Mouse (Mus musculus) thymus, adult 18-20 months (tissue): Measurements from ENCODE around the gene Sertad1.
"Not testable (repeated sequence)": the region's sequence is repeated elsewhere in the genome, so short reads cannot be mapped to it uniquely, and the experiment has no call there.

Source experiments
- DNase-seq, 2 experiments: peaks; one replicate each; pipeline ENCODE4 v3.0.0; 2022; ENCODE audit warnings: mixed read lengths in 2 of 2

Sertad1 gene

DNA sequence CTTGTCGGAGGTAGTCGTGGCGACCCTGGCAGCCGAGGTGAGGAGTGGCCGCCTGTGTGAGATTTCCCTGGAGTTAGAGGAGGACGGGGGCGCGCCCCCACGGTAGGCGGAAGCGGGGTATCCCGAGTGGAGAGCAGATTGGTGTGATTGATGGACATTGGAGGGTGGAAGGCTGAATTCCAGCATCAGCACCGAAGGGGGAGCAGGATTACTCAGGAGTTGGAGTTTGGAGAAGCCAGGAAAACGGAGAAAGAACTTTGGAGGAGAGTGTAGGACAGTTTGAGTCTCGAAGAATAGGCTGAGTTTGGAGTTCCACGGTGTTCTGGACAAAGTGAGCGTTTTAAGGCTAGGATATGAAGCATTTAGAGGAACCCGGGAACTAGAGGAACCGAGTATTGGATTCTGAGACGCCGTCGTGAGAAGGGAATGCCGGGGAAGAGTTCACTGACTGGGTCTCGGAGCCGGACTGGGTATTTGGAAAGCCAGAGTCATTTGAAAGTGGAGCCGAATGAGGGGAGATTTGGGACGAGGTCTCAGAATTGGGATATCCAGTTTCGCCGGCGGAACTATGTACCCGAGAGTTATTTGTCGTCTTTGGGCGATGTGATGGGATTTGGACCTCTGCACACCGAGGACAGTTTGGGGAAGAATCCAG, 12.7 kb upstream of the Sertad1 start:
- no peak for DNase-seq

GRCm38 (mm10) chr7:27474490-27474954, 12.2 kb upstream of the Sertad1 start:
- DNase-seq, result peak; percentile 92 to 94

GRCm38 (mm10) chr7:27475596-27475995, 11.1 kb upstream of the Sertad1 start:
- DNase-seq, result no peak

DNA sequence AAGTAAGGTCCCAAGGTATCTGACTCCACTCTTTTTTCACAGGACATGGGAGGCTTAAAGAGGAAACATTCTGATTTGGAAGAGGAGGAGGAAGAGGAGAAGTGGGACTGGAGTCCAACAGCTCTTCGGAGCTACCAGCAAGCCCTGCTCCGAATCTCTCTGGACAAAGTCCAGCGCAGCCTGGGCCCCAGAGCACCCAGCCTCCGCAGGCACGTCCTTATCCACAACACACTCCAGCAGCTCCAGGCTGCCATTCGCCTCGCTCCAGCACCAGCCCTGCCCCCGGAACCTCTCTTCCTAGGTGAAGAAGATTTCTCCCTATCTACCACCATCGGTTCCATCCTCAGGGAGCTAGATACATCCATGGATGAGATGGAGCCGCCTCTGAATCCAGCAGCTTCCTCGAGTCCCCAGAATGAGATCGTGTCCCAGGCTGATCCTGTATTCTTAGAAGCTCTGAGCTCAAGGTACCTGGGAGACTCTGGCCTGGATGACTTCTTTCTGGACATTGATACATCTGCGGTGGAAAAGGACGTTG, 10.5 kb upstream of the Sertad1 start:
- no peak for DNase-seq

- no peak for DNase-seq
Observed at GRCm38 (mm10) chr7:27478561-27478960, 8.1 kb upstream of the Sertad1 start.

- DNase-seq, result no peak
Observed at GRCm38 (mm10) chr7:27479750-27480149, 7.0 kb upstream of the Sertad1 start.

DNA sequence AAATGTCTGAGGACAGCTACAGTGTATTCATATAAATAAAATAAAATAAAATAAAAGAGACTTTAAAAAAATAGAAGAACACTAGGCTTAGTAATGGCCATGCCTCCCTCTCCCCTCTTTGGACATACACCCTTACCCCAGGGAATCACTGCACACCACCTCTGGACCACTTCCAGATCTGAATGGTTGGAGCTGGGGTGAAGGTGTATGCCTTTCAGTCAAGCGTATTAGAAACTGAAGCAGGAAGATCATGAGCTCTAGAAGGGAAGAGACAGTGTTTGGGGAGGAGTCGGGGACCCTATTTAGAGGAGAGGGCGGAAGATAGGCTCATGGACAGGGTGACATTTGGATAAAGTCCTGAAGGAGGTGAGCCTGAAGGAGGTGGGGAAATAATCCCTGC, 6.2 kb upstream of the Sertad1 start:
- DNase-seq, result no peak

- no peak for DNase-seq
Observed at GRCm38 (mm10) chr7:27480927-27481626, 5.6 kb upstream of the Sertad1 start.

GRCm38 (mm10) chr7:27481627-27481969, 5.1 kb upstream of the Sertad1 start:
- DNase-seq, result peak; percentile 70 to 72

GRCm38 (mm10) chr7:27483860-27484259, 2.9 kb upstream of the Sertad1 start:
- no peak for DNase-seq

DNA sequence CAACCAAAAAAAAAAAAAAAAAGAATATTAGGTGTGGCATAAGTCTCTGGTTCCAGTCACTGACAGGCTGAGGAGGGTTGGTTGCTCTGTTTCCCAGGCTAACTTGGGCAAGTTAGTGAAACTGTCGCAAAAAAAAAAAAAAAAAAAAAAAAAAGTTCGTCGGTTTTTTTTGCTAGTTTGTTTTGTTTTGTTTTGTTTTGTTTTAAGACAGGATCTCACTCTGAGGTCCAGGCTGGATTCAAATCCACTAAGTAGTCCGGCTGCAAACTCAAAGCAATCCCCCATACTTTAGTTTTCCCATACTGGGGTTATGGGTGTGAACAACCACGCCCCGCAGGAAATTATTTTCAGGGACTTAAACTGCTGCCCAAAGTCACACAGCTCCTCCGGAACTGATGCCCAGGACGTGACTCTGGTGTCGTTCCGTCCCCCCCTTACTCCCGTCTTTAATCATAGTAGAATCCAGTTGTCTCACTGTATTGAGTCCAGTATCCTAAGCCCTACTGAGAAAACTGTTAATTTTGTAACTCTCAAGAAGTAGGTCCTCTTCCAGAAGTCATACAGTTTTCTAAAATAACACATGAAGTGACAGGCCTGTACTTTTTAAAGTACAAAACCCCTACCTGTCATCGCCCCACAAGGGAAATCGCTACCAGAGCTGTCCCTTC, 474 bp upstream of the Sertad1 start:
- peak in 1 of 2 experiments; percentile 54 for DNase-seq

GRCm38 (mm10) chr7:27487740-27488268, 1.1 kb downstream of the Sertad1 start:
- DNase-seq, result peak in 1 of 2 experiments; percentile 44

DNA sequence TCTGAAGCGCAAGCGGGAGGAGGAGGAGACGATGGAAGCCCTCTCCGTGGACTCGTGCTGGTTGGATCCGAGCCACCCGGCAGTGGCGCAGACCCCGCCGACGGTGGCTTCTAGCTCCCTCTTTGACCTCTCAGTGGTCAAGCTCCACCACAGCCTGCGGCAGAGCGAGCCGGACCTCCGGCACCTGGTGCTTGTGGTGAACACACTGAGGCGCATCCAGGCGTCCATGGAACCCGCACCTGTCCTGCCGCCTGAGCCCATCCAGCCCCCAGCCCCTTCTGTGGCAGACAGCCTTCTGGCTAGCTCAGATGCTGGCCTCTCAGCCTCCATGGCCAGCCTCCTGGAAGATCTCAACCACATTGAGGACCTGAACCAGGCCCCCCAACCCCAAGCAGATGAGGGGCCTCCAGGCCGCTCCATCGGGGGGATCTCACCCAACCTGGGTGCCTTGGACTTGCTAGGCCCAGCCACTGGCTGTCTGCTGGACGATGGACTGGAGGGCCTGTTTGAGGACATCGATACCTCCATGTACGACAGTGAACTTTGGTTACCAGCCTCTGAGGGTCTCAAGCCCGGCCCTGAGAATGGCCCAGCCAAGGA, 2.7 kb downstream of the Sertad1 start:
- DNase-seq, result peak in 1 of 2 experiments; percentile 18

GRCm38 (mm10) chr7:27490227-27490542, 3.5 kb downstream of the Sertad1 start:
- DNase-seq, result no peak

DNA sequence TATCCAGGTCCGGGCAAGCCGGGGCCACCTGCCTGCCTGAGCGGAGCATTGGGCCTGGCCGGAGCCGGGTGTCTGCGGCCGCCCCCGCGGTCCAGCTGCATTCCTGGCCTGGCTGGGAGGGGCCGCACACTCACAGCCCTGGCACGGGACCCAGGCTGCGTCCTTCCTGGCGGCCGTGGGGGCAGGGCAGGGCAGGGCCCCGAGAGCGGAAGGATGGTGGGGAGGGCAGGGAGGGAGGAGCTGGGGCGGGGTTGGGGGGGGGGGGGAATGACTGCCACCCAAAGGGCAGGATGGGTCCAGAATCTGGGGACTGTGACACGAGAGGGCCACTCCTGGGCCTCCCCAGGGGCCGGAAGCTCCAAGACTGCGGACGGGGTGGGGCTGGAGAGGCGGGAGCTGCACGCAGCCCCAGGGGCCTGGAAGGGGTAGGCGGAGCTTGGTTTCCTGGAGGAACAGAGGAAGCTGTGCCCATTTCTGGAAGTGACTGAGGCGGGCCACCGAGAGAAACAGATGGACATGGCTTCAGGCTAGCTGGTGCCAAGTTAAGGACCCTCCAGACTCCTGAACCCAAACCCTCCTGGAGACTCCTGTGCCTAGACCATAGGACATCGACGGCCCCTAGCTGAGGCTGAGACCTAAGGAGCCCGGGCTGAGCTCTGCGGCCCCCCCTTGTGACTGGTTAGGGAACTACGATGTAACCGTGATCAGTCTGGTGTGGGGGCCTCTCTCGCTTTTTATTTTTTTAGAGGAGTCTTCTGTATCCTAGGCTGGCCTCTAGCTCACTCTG, 4.0 kb downstream of the Sertad1 start:
- DNase-seq, result peak; percentile 72 to 82

DNA sequence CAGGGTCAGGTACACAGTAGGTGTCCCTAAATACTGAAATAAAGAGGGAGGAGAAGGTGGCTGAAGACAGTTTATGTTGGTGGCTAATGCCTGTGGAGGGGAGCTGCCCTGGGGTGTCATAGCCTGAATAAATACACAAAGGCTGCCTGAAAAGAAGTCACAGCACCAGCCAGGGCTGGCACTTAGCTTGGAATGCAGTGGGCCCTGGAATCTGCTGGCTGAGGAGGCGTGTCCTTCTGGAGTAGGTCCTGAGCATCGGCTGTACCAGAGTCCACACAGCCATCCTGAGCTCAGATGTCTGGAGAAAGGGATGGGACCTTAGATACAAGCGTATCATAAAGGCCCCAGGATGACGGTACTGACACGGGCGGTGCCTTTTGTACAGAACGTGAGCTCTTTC, 5.1 kb downstream of the Sertad1 start:
- no peak for DNase-seq

DNA sequence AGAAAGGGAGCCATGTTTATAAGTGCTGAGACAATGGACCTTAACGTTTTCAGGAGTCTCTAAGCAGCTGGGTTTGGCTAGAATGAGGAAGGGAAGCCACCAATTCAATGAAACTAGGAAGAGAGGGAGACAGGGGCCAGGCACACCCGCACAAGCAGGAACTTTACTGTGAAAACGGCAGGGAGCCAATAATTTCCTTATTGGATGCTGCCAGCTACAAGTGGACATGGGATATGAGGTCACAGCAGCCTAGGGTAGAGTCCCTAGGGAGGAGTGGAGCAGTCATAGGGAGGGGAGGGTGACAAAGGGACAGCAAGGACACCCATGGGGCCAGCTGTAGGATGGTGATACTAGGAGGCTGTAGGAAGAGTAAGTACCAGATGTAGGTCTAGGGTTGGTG, 6.3 kb downstream of the Sertad1 start:
- DNase-seq, result no peak

- DNase-seq, result no peak
Observed at GRCm38 (mm10) chr7:27493450-27493849, 6.7 kb downstream of the Sertad1 start.

DNA sequence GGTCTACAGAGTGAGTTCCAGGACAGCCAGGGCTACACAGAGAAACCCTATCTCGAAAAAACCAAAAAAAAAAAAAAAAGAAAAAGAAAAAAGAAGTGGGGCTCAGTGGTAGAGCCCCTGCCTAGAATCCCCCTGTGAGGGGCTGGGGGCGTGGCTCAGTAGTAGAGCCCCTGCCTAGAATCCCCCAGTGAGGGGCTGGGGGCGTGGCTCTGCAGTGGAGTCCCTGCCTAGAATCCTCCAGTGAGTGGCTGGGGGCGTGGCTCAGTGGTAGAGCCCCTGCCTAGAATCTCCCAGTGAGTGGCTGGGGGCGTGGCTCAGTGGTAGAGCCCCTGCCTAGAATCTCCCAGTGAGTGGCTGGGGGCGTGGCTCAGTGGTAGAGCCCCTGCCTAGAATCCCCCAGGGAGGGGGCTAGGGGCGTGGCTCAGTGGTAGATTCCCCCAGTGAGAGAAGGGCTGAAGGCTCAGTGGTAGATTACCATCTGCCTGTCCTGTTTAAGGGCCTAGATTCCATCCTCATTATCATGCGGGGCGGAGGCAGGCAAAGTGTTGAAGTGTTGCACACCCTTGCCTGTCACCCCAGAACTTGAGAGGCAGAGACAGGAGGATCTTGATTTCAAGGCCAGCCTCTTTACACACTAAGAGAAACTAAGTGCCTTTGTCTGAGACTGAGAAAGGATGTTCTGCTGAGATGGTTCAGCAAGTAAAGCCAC, 8.1 kb downstream of the Sertad1 start:
- not testable (repeated sequence) for DNase-seq

- DNase-seq, result no peak
Observed at GRCm38 (mm10) chr7:27499036-27499435, 12.3 kb downstream of the Sertad1 start, which contains the start of gene Prx. Gene Prx (plus strand): TSS chr7:27499324.

GRCm38 (mm10) chr7:27501620-27502019, 14.9 kb downstream of the Sertad1 start:
- DNase-seq, result no peak
